Mouse (Mus musculus): Measurements from ENCODE around the gene Gm4353. TPM values are rescaled to one million over a fixed set of nuclear protein-coding genes. Genes with fewer than 3 reads are reported as not detected.
"Not testable (repeated sequence)": the region's sequence is repeated elsewhere in the genome, so short reads cannot be mapped to it uniquely, and the experiment has no call there.

The Gm4353 gene
- total RNA-seq (2014; fragmentation: Nextera tagmentation): 1.4 and 2.7 TPM in 2 replicates
- 2.0 and 2.3 TPM in 2 replicates for total RNA-seq (2017)
- 0.31 TPM in 1 of 2 replicates, not detected in the other for polyA plus RNA-seq (2012)

DNA sequence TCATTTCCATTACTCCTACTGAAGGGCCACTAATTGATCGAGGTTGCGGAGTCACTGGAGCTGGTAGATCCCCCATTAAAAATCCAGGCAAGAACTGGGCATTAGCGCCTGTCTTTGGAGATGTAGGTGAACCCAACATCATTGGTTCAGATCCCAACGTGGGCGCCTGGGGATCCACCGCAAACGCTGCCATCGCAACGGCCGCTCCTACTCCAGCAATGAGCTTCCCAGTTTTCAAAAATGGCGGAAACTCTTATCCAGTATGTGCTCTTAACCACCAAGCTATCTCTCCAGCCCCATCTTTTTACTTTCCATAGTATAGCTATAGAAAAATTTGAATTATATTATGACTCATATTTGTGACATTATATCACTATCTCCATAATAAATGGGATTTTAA, at the start of gene Gm4353:
Gene Gm4353, minus strand, starts transcription at position 270 of the 400 bp plus-strand sequence.
- ATAC-seq (ENCODE audit: extremely low read depth, insufficient number of reproducible peaks, low FRiP score, poor library complexity, severe bottlenecking): peak; percentile 34
- H3K4me1 ChIP-seq (ENCODE audit: insufficient read depth, low read depth, low read length); H3K4me3 ChIP-seq (ENCODE audit: low read depth, low read length): not testable (repeated sequence)

DNA sequence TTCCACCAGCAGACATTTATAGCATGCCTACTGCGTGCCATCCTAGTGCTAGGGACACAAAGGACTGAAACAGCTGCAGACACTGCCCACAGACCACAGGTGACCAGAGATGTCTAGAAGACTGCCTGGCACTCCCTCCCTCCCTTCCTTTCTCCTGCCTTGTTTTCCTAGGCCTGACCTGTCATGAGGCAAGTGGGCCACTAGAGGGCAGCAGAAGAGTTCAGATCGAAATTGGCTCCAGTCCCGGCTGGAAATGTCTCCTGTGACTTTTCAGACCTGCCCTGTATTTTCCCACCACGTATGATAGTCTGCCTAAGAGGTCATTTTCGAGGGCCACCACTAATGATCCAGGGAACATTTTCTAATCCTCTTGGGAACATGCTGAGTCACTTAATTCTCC, 47.6 kb upstream of the Gm4353 start:
- H3K9me3 ChIP-seq (replicated peaks): no peaks in the 10 kb centered on the region
- H3K4me3 ChIP-seq (ENCODE audit: low read depth, low read length): no peak overlapping the region
- TF ChIP-seq TAL1 (conservative IDR thresholded peaks at IDR 0.05; ENCODE audit: low read depth, low read length) (no peak), CTCF (IDR thresholded peaks at IDR 0.05; ENCODE audit: low read depth, low read length) (peak; percentile 62), GATA1 (IDR thresholded peaks at IDR 0.05; ENCODE audit: borderline replicate concordance, low read length) (no peak)
- ATAC-seq (ENCODE audit: extremely low read depth, insufficient number of reproducible peaks, low FRiP score, poor library complexity, severe bottlenecking) (peak; percentile 12; the same call in 1 of the 2 replicates), DNase-seq (ENCODE audit: low spot score) (peak; percentile 43)
- no peaks in the 10 kb centered on the region for H3K27me3 ChIP-seq (ENCODE audit: insufficient read depth, low read length)
- no peaks in the 10 kb centered on the region for H3K4me1 ChIP-seq (ENCODE audit: insufficient read depth, low read depth, low read length)
- H3K36me3 ChIP-seq (replicated peaks): peaks cover 85% of the 10 kb centered on the region

More for the DNA sequence above, at the start of gene Gm4353:
- not testable (repeated sequence) for DNase-seq (ENCODE audit: low spot score); H3K36me3 ChIP-seq (replicated peaks); H3K9me3 ChIP-seq (replicated peaks)
- peaks cover 19% of the 10 kb centered on the region for H3K27me3 ChIP-seq (ENCODE audit: insufficient read depth, low read length)

DNA sequence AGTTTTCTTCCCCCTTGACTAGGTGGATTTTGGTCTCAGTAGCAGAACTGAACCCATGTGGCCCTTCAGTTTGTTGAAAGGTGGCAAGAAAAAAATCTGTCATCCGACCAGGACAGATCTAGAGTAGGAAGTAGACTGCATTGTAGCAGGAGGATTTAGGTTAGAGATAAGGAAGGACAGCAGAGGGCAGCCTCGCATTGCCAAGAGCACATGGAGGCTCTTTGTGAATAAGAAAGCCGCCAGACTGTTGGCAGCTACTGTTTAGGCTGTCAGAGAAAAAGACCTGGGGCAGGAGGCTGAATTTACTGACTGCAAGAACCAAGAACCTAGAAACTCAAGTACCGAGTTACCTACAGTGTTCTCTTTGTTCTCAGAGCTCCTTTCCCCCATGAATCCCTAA, 47.0 kb upstream of the Gm4353 start:
- no peak for TF ChIP-seq GATA2 (IDR thresholded peaks at IDR 0.05; ENCODE audit: borderline replicate concordance, low read depth, low read length)
- TF ChIP-seq GATA1 (IDR thresholded peaks at IDR 0.05; ENCODE audit: borderline replicate concordance, low read length): no peak
- no peak for TF ChIP-seq CTCF (IDR thresholded peaks at IDR 0.05; ENCODE audit: low read depth, low read length)
- TF ChIP-seq POLR2AphosphoS5 (IDR thresholded peaks at IDR 0.05; ENCODE audit: insufficient replicate concordance, low read depth, low read length): no peak
- TF ChIP-seq TAL1 (conservative IDR thresholded peaks at IDR 0.05; ENCODE audit: low read depth, low read length): no peak
- H3K36me3 ChIP-seq (replicated peaks): peaks cover 85% of the 10 kb centered on the region
- no peaks in the 10 kb centered on the region for H3K9me3 ChIP-seq (replicated peaks)
- H3K4me1 ChIP-seq (ENCODE audit: insufficient read depth, low read depth, low read length): no peaks in the 10 kb centered on the region
- H3K27me3 ChIP-seq (ENCODE audit: insufficient read depth, low read length): no peaks in the 10 kb centered on the region
- ATAC-seq (ENCODE audit: extremely low read depth, insufficient number of reproducible peaks, low FRiP score, poor library complexity, severe bottlenecking): no peak
- H3K4me3 ChIP-seq (ENCODE audit: low read depth, low read length): no peak overlapping the region
- no peak for DNase-seq (ENCODE audit: low spot score)

DNA sequence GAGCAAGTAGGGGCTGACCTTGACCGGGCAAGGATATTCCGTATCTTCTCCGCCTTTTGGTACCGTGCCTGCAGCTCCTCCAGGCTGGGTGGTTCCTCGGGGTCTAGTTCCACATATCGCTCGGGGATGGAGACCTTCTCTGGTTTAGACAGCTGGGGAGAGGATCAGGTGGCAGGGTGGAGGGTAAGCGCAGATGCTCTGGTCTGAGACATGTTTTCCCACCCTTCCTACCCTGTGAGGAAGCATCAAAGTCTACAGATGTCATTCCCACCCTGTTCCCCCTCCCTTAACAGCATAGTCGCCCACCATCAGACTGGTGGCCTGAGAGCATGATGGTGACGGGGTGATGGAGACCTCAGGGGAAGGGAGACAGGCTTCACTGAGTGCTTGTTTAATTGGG, 44.9 kb upstream of the Gm4353 start:
- no peaks in the 10 kb centered on the region for H3K4me1 ChIP-seq (ENCODE audit: insufficient read depth, low read depth, low read length)
- H3K27me3 ChIP-seq (ENCODE audit: insufficient read depth, low read length): no peaks in the 10 kb centered on the region
- TF ChIP-seq POLR2AphosphoS5 (IDR thresholded peaks at IDR 0.05; ENCODE audit: insufficient replicate concordance, low read depth, low read length) (no peak), TAL1 (conservative IDR thresholded peaks at IDR 0.05; ENCODE audit: low read depth, low read length) (no peak), GATA2 (IDR thresholded peaks at IDR 0.05; ENCODE audit: borderline replicate concordance, low read depth, low read length) (no peak), GATA1 (IDR thresholded peaks at IDR 0.05; ENCODE audit: borderline replicate concordance, low read length) (no peak), CTCF (IDR thresholded peaks at IDR 0.05; ENCODE audit: low read depth, low read length) (no peak)
- ATAC-seq (ENCODE audit: extremely low read depth, insufficient number of reproducible peaks, low FRiP score, poor library complexity, severe bottlenecking): no peak
- H3K9me3 ChIP-seq (replicated peaks): no peaks in the 10 kb centered on the region
- no peak overlapping the region for H3K4me3 ChIP-seq (ENCODE audit: low read depth, low read length)
- no peak for DNase-seq (ENCODE audit: low spot score)
- H3K36me3 ChIP-seq (replicated peaks): peaks cover 84% of the 10 kb centered on the region

DNA sequence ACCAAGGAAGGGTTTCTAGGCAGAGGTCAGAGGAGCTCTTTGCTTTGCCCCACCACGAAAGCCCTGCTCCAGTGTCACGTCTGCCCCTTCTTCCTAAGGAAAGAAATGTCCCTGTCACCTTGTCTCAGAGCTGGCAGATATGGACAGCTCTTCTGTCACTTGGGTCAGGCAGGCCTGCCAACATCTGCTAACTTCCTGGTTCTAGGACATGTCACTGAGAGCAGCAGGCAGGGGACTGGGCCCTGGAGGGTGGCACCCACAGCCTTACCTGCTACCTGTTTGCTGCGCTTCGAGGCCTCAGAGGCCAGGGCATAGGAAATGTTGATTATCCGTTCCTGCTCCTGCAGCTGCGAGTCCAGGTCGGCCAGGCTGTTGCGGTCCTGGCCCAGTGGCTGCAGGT, 43.9 kb upstream of the Gm4353 start:
- Histone ChIP-seq H3K36me3 (replicated peaks) (peaks cover 83% of the 10 kb centered on the region), H3K4me3 (ENCODE audit: low read depth, low read length) (no peak overlapping the region), H3K9me3 (replicated peaks) (no peaks in the 10 kb centered on the region), H3K4me1 (ENCODE audit: insufficient read depth, low read depth, low read length) (no peaks in the 10 kb centered on the region), H3K27me3 (ENCODE audit: insufficient read depth, low read length) (no peaks in the 10 kb centered on the region)
- TF ChIP-seq CTCF (IDR thresholded peaks at IDR 0.05; ENCODE audit: low read depth, low read length) (no peak), GATA1 (IDR thresholded peaks at IDR 0.05; ENCODE audit: borderline replicate concordance, low read length) (no peak), TAL1 (conservative IDR thresholded peaks at IDR 0.05; ENCODE audit: low read depth, low read length) (no peak), POLR2AphosphoS5 (IDR thresholded peaks at IDR 0.05; ENCODE audit: insufficient replicate concordance, low read depth, low read length) (no peak), GATA2 (IDR thresholded peaks at IDR 0.05; ENCODE audit: borderline replicate concordance, low read depth, low read length) (no peak)
- ATAC-seq (ENCODE audit: extremely low read depth, insufficient number of reproducible peaks, low FRiP score, poor library complexity, severe bottlenecking) (no peak), DNase-seq (ENCODE audit: low spot score) (no peak)

DNA sequence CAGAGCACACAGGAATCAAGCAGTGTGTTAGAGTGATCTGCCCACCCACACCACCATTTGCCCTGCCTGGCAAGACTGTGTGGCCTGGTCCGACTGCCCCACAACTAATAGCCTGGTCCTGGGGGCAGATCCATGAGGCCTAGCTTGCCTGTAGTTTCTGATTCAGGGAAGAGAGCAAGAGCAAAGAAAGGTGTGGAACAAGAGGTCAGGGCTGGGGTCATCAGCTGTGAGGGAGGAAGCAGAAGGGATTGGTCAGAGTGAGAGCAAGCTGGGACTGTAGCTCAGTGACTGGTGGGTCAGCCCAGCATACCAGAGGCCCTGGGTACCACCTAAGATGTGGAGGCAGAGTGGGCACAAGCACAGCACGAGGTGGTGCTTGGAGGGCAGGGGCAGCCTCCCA, 42.6 kb upstream of the Gm4353 start:
- Histone ChIP-seq H3K36me3 (replicated peaks) (peaks cover 77% of the 10 kb centered on the region), H3K27me3 (ENCODE audit: insufficient read depth, low read length) (no peaks in the 10 kb centered on the region), H3K4me1 (ENCODE audit: insufficient read depth, low read depth, low read length) (no peaks in the 10 kb centered on the region), H3K4me3 (ENCODE audit: low read depth, low read length) (no peak overlapping the region), H3K9me3 (replicated peaks) (no peaks in the 10 kb centered on the region)
- ATAC-seq (ENCODE audit: extremely low read depth, insufficient number of reproducible peaks, low FRiP score, poor library complexity, severe bottlenecking) (no peak), DNase-seq (ENCODE audit: low spot score) (no peak)
- TF ChIP-seq GATA2 (IDR thresholded peaks at IDR 0.05; ENCODE audit: borderline replicate concordance, low read depth, low read length) (no peak), CTCF (IDR thresholded peaks at IDR 0.05; ENCODE audit: low read depth, low read length) (no peak), TAL1 (conservative IDR thresholded peaks at IDR 0.05; ENCODE audit: low read depth, low read length) (no peak), GATA1 (IDR thresholded peaks at IDR 0.05; ENCODE audit: borderline replicate concordance, low read length) (no peak), POLR2AphosphoS5 (IDR thresholded peaks at IDR 0.05; ENCODE audit: insufficient replicate concordance, low read depth, low read length) (no peak)

DNA sequence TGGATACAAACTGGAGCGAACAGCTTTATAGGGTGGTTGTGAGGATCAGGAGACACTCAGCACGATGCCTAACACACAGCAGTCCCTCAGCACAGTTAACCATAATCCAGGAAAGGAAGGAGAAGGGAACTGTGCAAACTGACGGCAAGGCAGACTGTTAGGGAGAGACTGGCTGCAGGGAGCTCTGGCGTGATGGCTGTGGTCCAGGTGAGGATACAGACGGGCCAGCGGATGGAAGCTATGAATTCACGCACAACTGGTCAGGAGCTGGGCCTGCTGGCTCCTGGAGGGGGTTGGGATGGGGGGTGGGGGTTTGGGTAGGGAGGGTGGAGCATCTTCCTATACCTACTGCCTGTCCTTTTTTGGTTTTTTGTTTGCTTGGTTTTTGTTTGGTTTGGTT, 41.2 kb upstream of the Gm4353 start:
- H3K36me3 ChIP-seq (replicated peaks): peaks cover 70% of the 10 kb centered on the region
- H3K4me3 ChIP-seq (ENCODE audit: low read depth, low read length): no peak overlapping the region
- no peak for DNase-seq (ENCODE audit: low spot score)
- H3K27me3 ChIP-seq (ENCODE audit: insufficient read depth, low read length): no peaks in the 10 kb centered on the region
- H3K4me1 ChIP-seq (ENCODE audit: insufficient read depth, low read depth, low read length): no peaks in the 10 kb centered on the region
- H3K9me3 ChIP-seq (replicated peaks): no peaks in the 10 kb centered on the region
- no peak for TF ChIP-seq TAL1 (conservative IDR thresholded peaks at IDR 0.05; ENCODE audit: low read depth, low read length)
- no peak for TF ChIP-seq GATA2 (IDR thresholded peaks at IDR 0.05; ENCODE audit: borderline replicate concordance, low read depth, low read length)
- TF ChIP-seq GATA1 (IDR thresholded peaks at IDR 0.05; ENCODE audit: borderline replicate concordance, low read length): no peak
- TF ChIP-seq CTCF (IDR thresholded peaks at IDR 0.05; ENCODE audit: low read depth, low read length): no peak
- ATAC-seq (ENCODE audit: extremely low read depth, insufficient number of reproducible peaks, low FRiP score, poor library complexity, severe bottlenecking): no peak

Measured in G1E (cell line).